Mouse (Mus musculus) layer of hippocampus, postnatal 36 days (tissue): ENCODE data around the gene Gm21304. TPM values are rescaled to one million over a fixed set of nuclear protein-coding genes. Genes with fewer than 3 reads are reported as not detected.
"Not testable (repeated sequence)": the region's sequence is repeated elsewhere in the genome, so short reads cannot be mapped to it uniquely, and the experiment has no call there.

Experiments used
- DNase-seq, 2 experiments: peaks; one replicate each; pipeline ENCODE4 v3.0.0; 2022
- total RNA-seq, 2 experiments: library from RNA; stranded (reverse); gene quantifications; 2 replicates each; pipeline ENCODE4 v1.2.3; 2021

The Gm21304 gene
- total RNA-seq: not detected

DNA sequence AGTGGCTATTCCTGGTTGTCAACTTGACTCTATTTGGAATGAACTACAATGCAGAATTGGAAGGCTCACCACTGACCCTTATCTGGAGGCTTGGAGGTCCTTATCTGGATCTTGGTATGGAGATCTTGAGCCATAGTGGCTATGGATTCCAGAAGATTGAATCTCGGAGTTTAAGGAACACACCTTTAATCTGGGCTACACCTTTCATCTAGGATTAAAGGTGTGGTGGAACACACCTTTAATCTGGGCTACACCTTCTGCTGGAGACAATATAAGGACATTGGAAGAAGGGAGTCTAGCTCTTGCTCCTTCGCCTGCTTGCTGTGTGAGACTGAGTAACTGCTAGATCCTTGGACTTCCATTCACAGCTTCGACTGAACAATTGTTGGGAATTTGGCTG, at the start of gene Gm21304:
TSS of gene Gm21304 (plus strand) at position 301 of the 400 bp plus-strand sequence.
- not testable (repeated sequence) for DNase-seq

DNA sequence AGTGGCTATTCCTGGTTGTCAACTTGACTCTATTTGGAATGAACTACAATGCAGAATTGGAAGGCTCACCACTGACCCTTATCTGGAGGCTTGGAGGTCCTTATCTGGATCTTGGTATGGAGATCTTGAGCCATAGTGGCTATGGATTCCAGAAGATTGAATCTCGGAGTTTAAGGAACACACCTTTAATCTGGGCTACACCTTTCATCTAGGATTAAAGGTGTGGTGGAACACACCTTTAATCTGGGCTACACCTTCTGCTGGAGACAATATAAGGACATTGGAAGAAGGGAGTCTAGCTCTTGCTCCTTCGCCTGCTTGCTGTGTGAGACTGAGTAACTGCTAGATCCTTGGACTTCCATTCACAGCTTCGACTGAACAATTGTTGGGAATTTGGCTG, 25.6 kb upstream of the Gm21304 start, which contains the start of gene Gm21293:
TSS of gene Gm21293 (plus strand) at position 301 of the 400 bp plus-strand sequence.
- not testable (repeated sequence) for DNase-seq

DNA sequence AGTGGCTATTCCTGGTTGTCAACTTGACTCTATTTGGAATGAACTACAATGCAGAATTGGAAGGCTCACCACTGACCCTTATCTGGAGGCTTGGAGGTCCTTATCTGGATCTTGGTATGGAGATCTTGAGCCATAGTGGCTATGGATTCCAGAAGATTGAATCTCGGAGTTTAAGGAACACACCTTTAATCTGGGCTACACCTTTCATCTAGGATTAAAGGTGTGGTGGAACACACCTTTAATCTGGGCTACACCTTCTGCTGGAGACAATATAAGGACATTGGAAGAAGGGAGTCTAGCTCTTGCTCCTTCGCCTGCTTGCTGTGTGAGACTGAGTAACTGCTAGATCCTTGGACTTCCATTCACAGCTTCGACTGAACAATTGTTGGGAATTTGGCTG, 17.1 kb upstream of the Gm21304 start, which contains the start of gene Gm6763:
TSS of gene Gm6763 (plus strand) at position 301 of the 400 bp plus-strand sequence.
- DNase-seq: not testable (repeated sequence)

DNA sequence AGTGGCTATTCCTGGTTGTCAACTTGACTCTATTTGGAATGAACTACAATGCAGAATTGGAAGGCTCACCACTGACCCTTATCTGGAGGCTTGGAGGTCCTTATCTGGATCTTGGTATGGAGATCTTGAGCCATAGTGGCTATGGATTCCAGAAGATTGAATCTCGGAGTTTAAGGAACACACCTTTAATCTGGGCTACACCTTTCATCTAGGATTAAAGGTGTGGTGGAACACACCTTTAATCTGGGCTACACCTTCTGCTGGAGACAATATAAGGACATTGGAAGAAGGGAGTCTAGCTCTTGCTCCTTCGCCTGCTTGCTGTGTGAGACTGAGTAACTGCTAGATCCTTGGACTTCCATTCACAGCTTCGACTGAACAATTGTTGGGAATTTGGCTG, 8.6 kb upstream of the Gm21304 start, which contains the start of gene Gm8764:
TSS of gene Gm8764 (plus strand) at position 301 of the 400 bp plus-strand sequence.
- not testable (repeated sequence) for DNase-seq

DNA sequence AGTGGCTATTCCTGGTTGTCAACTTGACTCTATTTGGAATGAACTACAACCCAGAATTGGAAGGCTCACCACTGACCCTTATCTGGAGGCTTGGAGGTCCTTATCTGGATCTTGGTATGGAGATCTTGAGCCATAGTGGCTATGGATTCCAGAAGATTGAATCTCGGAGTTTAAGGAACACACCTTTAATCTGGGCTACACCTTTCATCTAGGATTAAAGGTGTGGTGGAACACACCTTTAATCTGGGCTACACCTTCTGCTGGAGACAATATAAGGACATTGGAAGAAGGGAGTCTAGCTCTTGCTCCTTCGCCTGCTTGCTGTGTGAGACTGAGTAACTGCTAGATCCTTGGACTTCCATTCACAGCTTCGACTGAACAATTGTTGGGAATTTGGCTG, 8.4 kb downstream of the Gm21304 start, which contains the start of gene Gm21312:
TSS of gene Gm21312 (plus strand) at position 301 of the 400 bp plus-strand sequence.
- DNase-seq: not testable (repeated sequence)

DNA sequence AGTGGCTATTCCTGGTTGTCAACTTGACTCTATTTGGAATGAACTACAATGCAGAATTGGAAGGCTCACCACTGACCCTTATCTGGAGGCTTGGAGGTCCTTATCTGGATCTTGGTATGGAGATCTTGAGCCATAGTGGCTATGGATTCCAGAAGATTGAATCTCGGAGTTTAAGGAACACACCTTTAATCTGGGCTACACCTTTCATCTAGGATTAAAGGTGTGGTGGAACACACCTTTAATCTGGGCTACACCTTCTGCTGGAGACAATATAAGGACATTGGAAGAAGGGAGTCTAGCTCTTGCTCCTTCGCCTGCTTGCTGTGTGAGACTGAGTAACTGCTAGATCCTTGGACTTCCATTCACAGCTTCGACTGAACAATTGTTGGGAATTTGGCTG, 16.9 kb downstream of the Gm21304 start, which contains the start of gene Gm20765:
TSS of gene Gm20765 (plus strand) at position 301 of the 400 bp plus-strand sequence.
- DNase-seq: not testable (repeated sequence)

DNA sequence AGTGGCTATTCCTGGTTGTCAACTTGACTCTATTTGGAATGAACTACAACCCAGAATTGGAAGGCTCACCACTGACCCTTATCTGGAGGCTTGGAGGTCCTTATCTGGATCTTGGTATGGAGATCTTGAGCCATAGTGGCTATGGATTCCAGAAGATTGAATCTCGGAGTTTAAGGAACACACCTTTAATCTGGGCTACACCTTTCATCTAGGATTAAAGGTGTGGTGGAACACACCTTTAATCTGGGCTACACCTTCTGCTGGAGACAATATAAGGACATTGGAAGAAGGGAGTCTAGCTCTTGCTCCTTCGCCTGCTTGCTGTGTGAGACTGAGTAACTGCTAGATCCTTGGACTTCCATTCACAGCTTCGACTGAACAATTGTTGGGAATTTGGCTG, 25.4 kb downstream of the Gm21304 start, which contains the start of gene Gm4340:
TSS of gene Gm4340 (plus strand) at position 301 of the 400 bp plus-strand sequence.
- not testable (repeated sequence) for DNase-seq

DNA sequence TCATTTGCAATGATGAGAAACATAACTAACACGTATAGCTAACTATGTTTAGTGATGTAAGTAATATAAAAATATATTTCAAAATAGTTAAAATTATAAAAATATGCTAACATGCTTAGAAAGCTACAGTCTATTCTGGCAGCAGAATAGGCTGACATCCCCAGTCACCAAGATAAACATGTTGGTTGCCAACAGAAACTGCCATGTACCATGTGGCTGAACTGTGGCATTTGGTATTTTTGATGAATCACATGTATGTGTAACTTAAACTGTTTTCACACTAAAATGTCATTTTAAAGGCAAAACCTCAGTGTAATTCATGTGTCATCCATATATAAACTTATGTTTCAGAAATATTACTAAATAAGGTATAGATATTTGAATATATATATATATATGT, 41.3 kb downstream of the Gm21304 start:
- no peak for DNase-seq

DNA sequence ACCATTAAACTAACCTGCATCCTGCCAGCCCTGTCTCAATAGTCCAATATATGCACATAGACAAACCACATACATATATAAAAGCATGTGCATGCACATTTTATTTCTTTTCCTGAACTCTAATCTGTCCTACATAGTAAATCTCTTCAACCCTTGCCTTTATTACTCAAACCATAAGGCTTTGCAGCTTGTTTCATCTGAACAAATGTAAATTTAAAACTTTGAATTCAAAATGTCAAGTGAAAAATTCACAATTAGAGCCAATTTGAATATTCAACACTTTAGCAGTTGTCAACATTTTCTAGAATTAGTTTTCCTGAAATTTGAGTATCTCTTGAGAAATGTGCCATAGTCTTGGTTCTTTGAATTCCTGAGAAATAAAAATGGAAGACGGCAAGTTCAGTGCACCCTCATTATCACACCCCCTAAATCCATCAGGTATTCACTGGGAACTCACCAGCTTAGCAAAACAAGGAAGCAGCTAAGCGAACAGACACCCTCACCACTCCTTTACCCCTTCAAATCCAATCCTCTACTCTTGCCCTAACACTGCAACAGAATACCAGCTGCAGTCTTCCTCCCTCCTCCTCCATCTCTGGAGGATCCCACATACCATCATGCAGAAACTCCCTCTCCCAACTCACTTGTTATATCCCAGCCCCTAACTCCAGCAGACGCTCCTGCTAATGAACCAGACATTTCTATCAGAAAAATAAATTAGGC, 42.1 kb downstream of the Gm21304 start:
- DNase-seq: no peak

DNA sequence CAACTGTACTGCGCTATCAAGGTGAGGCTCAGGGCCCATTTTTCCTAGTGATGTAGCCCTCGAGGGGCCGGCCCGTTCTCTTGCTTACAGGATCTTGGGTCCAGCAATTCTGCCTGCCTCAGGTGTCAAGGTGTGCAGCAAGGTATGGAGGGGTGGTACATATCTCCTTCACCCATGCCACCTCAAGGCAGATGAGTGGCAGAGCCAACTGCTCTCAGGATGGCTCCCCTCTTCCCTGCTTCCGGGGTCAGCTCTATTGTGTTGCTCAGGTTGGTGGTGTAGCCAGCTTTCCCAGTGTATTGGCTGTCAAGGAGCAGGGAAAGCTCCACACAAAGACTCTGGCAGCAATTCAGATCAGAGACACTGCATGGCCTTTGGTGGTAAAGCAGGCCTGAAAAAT, 46.2 kb downstream of the Gm21304 start:
- no peak for DNase-seq

Other genes starting within 250 kb of the Gm21304 start
- not detected for gene Gm21293, start 25.5 kb upstream of the Gm21304 start, total RNA-seq
- not detected for gene Gm6763, start 17.0 kb upstream of the Gm21304 start, total RNA-seq
- gene Gm8764, start 8.5 kb upstream of the Gm21304 start, total RNA-seq: not detected
- gene Gm21312, start 8.5 kb downstream of the Gm21304 start, total RNA-seq: not detected
- gene Gm20765, start 17.0 kb downstream of the Gm21304 start, total RNA-seq: not detected
- not detected for gene Gm4340, start 25.5 kb downstream of the Gm21304 start, total RNA-seq